Mouse (Mus musculus) spleen, postnatal 4 days (tissue): ENCODE measurements at regions not wholly inside any gene's neighbourhood (a gene's known extent, or its start where the extent isn't known, plus 50 kb on each side); places are given as distances from the start of the nearest gene placed in this dataset.
"Not testable (repeated sequence)": the region's sequence is repeated elsewhere in the genome, so short reads cannot be mapped to it uniquely, and the experiment has no call there.

Experiments
- DNase-seq, 2 experiments: peaks; one replicate each; pipeline ENCODE4 v3.0.0; 2022; ENCODE audit warnings: low spot score in 2 of 2

DNA sequence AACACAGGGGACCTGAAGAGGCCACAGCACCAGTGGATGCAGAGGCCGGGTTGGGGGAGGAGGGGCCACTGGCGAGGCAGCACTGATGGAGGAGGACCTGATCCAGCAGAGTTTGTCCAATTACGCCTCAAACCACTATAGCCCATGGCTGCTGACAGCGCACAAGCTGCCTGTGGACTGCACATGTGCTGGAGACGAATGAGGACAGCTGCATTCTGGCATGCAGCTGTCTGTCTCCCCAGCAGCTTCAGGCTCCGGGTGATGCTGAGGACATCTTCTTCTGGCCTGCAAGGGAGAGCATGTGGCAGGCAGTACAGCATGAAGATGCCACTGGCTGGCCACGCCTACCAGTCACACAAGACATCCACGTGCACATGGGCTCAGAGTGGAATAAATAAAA is 1055.2 kb downstream of the Basp1 start:
- no peak for DNase-seq

DNA sequence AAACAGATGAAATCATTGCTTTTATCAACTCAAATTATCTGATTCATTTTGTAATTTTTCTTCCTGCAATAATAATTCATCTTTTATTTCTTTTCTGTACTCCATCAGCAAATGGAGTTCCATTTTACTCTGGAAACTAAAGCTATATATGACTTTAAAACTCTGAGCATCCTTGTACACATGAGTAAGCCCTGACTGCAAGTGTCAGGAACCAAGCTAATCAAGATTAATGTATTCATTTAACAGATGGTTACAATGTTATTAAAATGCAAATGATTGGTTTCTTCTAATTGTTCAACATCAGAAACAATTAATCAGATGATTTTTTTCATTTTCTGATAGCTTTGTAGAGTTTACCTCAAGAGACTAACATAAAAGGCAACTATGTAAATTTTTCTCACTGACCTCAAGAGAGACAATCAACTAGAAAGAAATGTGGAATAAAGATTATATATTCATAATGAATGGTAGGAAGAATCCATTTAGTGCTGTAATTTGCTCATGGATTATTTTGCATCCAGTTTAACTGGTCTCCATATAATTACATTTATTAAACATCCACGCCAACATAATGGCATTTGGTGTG is 1064.5 kb downstream of the Basp1 start:
- DNase-seq = no peak

DNA sequence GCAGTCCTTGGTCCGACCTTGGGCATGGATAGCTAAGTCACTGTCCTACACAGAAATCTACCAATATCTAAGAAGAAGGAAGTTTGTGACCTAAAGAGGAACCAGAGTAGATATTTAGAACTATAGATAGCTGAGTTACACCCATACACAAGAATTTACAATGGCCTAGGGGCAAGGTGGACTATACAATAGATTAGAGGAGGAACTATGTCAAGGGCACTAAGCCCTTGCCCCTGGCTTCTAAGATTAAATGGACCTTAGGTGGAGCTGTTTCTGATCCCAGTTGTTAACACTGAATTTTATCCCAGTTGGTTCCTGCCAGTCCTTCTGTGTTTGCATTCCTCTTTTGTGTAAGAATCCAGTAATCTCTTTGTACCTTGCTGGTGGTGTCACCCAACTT is 1077.7 kb downstream of the Basp1 start:
- not testable (repeated sequence) for DNase-seq

GRCm38 (mm10) chr15:24303123-24303522 is 1110.4 kb downstream of the Basp1 start:
- DNase-seq = not testable (repeated sequence)

- no peak for DNase-seq
Measured at GRCm38 (mm10) chr15:24297236-24297635, 1116.3 kb downstream of the Basp1 start.

- DNase-seq = no peak
Measured at GRCm38 (mm10) chr15:24296798-24297197, 1116.8 kb downstream of the Basp1 start.

DNA sequence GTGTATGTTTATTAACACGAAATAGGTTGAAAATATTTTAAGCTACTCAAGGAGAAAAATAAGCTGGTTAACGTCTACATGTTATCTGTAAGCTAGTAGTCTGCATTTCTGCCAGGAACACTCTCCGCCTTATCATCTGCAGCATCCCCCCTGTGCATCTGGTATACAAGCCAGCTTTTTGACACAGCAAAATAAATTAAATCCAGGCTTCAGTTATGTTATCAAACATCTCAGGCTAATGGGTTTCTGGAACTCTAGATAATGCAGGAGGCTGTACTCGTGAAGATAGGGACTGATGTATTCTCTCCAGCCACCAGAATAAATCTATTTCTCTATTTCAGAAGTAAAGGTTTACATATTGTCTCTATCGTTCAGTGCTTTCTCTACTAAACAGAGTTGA is 1138.5 kb downstream of the Basp1 start:
- no peak for DNase-seq

DNA sequence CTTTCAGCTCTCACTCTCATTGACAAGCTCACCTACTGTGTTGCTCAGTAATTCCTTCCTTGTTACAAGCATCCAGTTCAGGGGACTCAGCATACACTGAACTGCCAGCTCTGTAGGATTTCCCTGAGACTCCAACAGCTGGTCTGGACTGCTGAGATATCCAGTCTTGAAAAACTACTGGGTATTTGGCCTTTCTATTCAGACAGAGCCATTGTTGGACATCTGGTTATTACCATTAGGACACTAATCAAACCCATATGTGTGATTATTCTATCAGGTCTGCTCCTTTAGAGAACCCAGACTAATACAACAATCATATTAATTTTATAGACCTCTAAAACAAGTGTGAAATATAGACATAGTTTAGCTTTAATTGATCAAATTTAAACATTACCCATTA is 1146.2 kb downstream of the Basp1 start:
- DNase-seq = no peak
